Comparison of ENCODE assay signal across 23 mouse cellular contexts in the genomic region with DNA sequence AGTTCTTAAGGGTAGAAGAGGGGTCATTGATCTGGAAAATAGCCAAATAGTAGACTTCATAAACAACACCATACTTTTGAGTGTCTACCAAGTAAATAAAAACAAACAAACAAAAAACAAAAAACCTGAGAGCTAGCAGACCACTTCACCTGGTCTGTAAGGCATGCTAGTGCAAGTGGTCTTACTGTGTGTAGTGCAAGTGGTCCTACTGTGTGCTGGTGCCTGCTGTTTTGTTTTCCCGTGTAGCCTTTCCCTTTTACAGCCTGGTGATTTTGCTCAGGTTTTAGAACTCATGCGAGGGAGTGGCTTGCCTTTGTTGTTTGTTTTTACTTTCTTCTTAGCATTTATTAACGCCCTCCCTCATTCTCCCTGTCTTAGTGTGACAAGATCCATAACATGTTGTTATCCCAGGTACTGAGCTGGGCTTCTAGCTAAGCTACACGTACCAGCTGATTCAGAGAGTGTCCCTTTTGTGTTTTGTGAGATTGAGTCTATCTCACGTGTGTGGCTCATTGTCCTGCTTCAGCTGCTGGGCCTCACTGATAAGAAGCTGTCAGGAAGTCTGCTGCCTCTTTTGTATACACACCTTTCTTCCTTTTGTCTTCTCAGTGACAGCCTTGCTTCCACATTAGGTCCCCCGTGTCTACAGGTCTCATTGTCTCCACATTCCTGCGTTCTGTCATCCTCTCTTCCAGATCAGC. TPM values are rescaled to one million over a fixed set of nuclear protein-coding genes. Genes with fewer than 3 reads are reported as not detected.
DNase-seq lines count a peak whose midpoint lies in the region; ATAC-seq and TF ChIP-seq lines count a peak whose summit lies in the region.
"Had no signal": no experiment of that assay in that cellular context is flagged by ENCODE, and none has a peak within 500 bp of the region (broad histone marks: within the 10 kb centered on the region; RNA-seq: fewer than 3 reads in every experiment).

No protein-coding gene starts in this region.

- H3K4me1 ChIP-seq in MEL (ENCODE audit: control insufficient read depth in 1 of 2, insufficient read depth in 2 of 2, low read length in 2 of 2), result peaks cover 33 to 47% of the 10 kb centered on the region in 2 experiments
- peaks cover 89% of the 10 kb centered on the region for H3K4me1 ChIP-seq in liver, embryonic 12.5 days
- H3K4me1 ChIP-seq: embryonic facial prominence, embryonic 15.5 days; forebrain, embryonic 15.5 days; heart, embryonic 15.5 days; hindbrain, embryonic 15.5 days; midbrain, embryonic 15.5 days; neural tube, embryonic 12.5 days; stomach, embryonic 15.5 days had no signal

- no peak for TF ChIP-seq POLR2A in MEL (IDR thresholded peaks at IDR 0.05; ENCODE audit: control insufficient read depth in 1 of 2, insufficient read depth in 1 of 2, low read depth in 1 of 2, low read length in 2 of 2, poor library complexity in 1 of 2)

- no peaks in the 10 kb centered on the region for H3K79me2 ChIP-seq in MEL (ENCODE audit: control insufficient read depth, insufficient read depth, low read length, poor library complexity)

- TF ChIP-seq CTCF in MEL (IDR thresholded peaks at IDR 0.05 in 2 of 3, conservative IDR thresholded peaks at IDR 0.05 in 1 of 3; ENCODE audit: control insufficient read depth in 1 of 3, insufficient read depth in 1 of 3, low read depth in 2 of 3, low read length in 3 of 3, poor library complexity in 1 of 3, severe bottlenecking in 1 of 3), result no peak
- TF ChIP-seq CTCF in left cerebral cortex, adult 2 months (IDR thresholded peaks at IDR 0.05), result no peak

- peak overlapping the region; percentile 79 for H3K27ac ChIP-seq in MEL (ENCODE audit: control insufficient read depth, low read depth, low read length)
- peak overlapping the region; percentile 82 for H3K27ac ChIP-seq in liver, embryonic 12.5 days
- no peak overlapping the region for H3K27ac ChIP-seq in left cerebral cortex, adult 2 months
- H3K27ac ChIP-seq: embryonic facial prominence, embryonic 15.5 days; forebrain, embryonic 15.5 days; heart, embryonic 15.5 days; hindbrain, embryonic 15.5 days; limb, embryonic 13.5 days; midbrain, embryonic 15.5 days; neural tube, embryonic 12.5 days; stomach, embryonic 15.5 days had no signal

- H3K4me2 ChIP-seq in liver, embryonic 12.5 days, result no peak overlapping the region
- H3K4me2 ChIP-seq: embryonic facial prominence, embryonic 15.5 days; forebrain, embryonic 15.5 days; heart, embryonic 15.5 days; hindbrain, embryonic 15.5 days; limb, embryonic 13.5 days; lung, embryonic 14.5 days; midbrain, embryonic 15.5 days; neural tube, embryonic 12.5 days; stomach, embryonic 15.5 days had no signal

- 36% methylated on average over 7 of the region's 7 CpGs for WGBS in liver, embryonic 12.5 days (ENCODE audit: insufficient replicate concordance)

- H3K27me3 ChIP-seq in MEL (ENCODE audit: control insufficient read depth in 1 of 2, insufficient read depth in 2 of 2, low read length in 2 of 2), result no peaks in the 10 kb centered on the region
- no peaks in the 10 kb centered on the region for H3K27me3 ChIP-seq in liver, embryonic 12.5 days (replicated peaks)
- H3K27me3 ChIP-seq: embryonic facial prominence, embryonic 15.5 days; forebrain, embryonic 15.5 days; heart, embryonic 15.5 days; hindbrain, embryonic 15.5 days; limb, embryonic 13.5 days; megakaryocyte, embryonic 14.5 days; midbrain, embryonic 15.5 days; neural tube, embryonic 12.5 days; Patski; stomach, embryonic 15.5 days had no signal

- no peak overlapping the region for H3K4me3 ChIP-seq in MEL (ENCODE audit: control insufficient read depth in 1 of 2, insufficient read depth in 1 of 2, low read depth in 2 of 2, low read length in 2 of 2)
- no peak overlapping the region for H3K4me3 ChIP-seq in liver, embryonic 12.5 days
- no peak overlapping the region for H3K4me3 ChIP-seq in left cerebral cortex, adult 2 months
- H3K4me3 ChIP-seq: embryonic facial prominence, embryonic 15.5 days; forebrain, embryonic 15.5 days; heart, embryonic 15.5 days; hindbrain, embryonic 15.5 days; limb, embryonic 13.5 days; megakaryocyte, embryonic 14.5 days; midbrain, embryonic 15.5 days; neural tube, embryonic 12.5 days; stomach, embryonic 15.5 days had no signal

- DNase-seq in embryo, embryonic 10 days (ENCODE audit: low spot score), result peak; percentile 23
- DNase-seq in embryo, embryonic 9.5 days (ENCODE audit: extremely low spot score), result no peak
- DNase-seq in MEL (ENCODE audit: low read depth, low spot score), result peak; percentile 75
- no peak for DNase-seq in right cerebral cortex, postnatal 25 days
- no peak for DNase-seq in T-cell, adult 2 months (ENCODE audit: low spot score)
- DNase-seq in left cerebral cortex, adult 2 months (ENCODE audit: extremely low spot score in 1 of 2, low spot score in 2 of 2), result no peak
- DNase-seq: heart, adult 11 months; layer of hippocampus, postnatal 36 days had no signal

- intact Hi-C loops in left cerebral cortex, adult 2 months (cut with DNase I), result loop anchor here (1.0 to 5.0 kb wide), 2 partner anchors 46 to 167 kb away; no protein-coding TSS in a partner anchor

- H3K36me3 ChIP-seq in MEL (ENCODE audit: control insufficient read depth in 1 of 2, insufficient read depth in 2 of 2, low read length in 2 of 2), result peaks cover 0 to 73% of the 10 kb centered on the region in 2 experiments; a peak in 3 of 4 replicates
- peaks cover 45% of the 10 kb centered on the region for H3K36me3 ChIP-seq in liver, embryonic 12.5 days
- H3K36me3 ChIP-seq: forebrain, embryonic 15.5 days; hindbrain, embryonic 15.5 days; midbrain, embryonic 15.5 days; neural tube, embryonic 12.5 days; stomach, embryonic 15.5 days had no signal

- peak; percentile 48 for ATAC-seq in liver, embryonic 12.5 days
- peak; percentile 49 for ATAC-seq in megakaryocyte progenitor cell, adult 5-6 weeks (replicated peaks; ENCODE audit: poor library complexity)
- ATAC-seq: forebrain, embryonic 15.5 days; midbrain, embryonic 15.5 days; Patski had no signal

- H3K9ac ChIP-seq in MEL (ENCODE audit: control insufficient read depth, low read depth, low read length, poor library complexity, severe bottlenecking), result peak overlapping the region; percentile 36; the same call in 1 of the 2 replicates
- H3K9ac ChIP-seq in liver, embryonic 12.5 days, result peak overlapping the region; percentile 37
- H3K9ac ChIP-seq: embryonic facial prominence, embryonic 15.5 days; forebrain, embryonic 15.5 days; heart, embryonic 15.5 days; hindbrain, embryonic 15.5 days; limb, embryonic 13.5 days; lung, embryonic 14.5 days; midbrain, embryonic 15.5 days; neural tube, embryonic 12.5 days; stomach, embryonic 15.5 days had no signal

- no peak for TF ChIP-seq RAD21 in MEL (IDR thresholded peaks at IDR 0.05; ENCODE audit: low read depth, low read length)

- peak; percentile 85 to 89 for TF ChIP-seq EP300 in MEL (IDR thresholded peaks at IDR 0.05; ENCODE audit: low read depth in 1 of 2, low read length in 2 of 2)

- no peaks in the 10 kb centered on the region for H3K9me3 ChIP-seq in MEL (replicated peaks; ENCODE audit: insufficient read depth, low read length)
- no peaks in the 10 kb centered on the region for H3K9me3 ChIP-seq in liver, embryonic 12.5 days (replicated peaks)
- H3K9me3 ChIP-seq: embryonic facial prominence, embryonic 15.5 days; forebrain, embryonic 15.5 days; heart, embryonic 15.5 days; hindbrain, embryonic 15.5 days; limb, embryonic 13.5 days; megakaryocyte, embryonic 14.5 days; midbrain, embryonic 15.5 days; neural tube, embryonic 12.5 days; stomach, embryonic 15.5 days had no signal

TF ChIP-seq in MEL, 35 proteins besides CTCF, POLR2A, EP300 and RAD21 (continues in another document):
- TF ChIP-seq MXI1 (IDR thresholded peaks at IDR 0.05; ENCODE audit: low read depth, low read length) (peak; percentile 84), RCOR1 (IDR thresholded peaks at IDR 0.05; ENCODE audit: low read depth, low read length) (peak; percentile 78), POLR2AphosphoS5 (IDR thresholded peaks at IDR 0.05; ENCODE audit: borderline replicate concordance, low read depth, low read length) (no peak), ETS1 (IDR thresholded peaks at IDR 0.05; ENCODE audit: low read depth, low read length) (peak; percentile 98), TCF12 (IDR thresholded peaks at IDR 0.05; ENCODE audit: low read depth, low read length) (peak; percentile 95), ZKSCAN1 (IDR thresholded peaks at IDR 0.05; ENCODE audit: low read depth, low read length) (peak; percentile 100), MAX (IDR thresholded peaks at IDR 0.05; ENCODE audit: low read length) (peak; percentile 66), ELF1 (IDR thresholded peaks at IDR 0.05; ENCODE audit: low read depth, low read length) (0 out of 2 replicates have a peak, but pooled peaks have one; percentile 24), ZNF384 (IDR thresholded peaks at IDR 0.05; ENCODE audit: low read depth, low read length) (no peak), SIN3A (IDR thresholded peaks at IDR 0.05; ENCODE audit: low read length) (peak; percentile 86), TBP (IDR thresholded peaks at IDR 0.05; ENCODE audit: low read depth, low read length) (0 out of 2 replicates have a peak, but pooled peaks have one; percentile 15), TAL1 (IDR thresholded peaks at IDR 0.05; ENCODE audit: low read length) (peak; percentile 98), MYC (IDR thresholded peaks at IDR 0.05; ENCODE audit: low read depth, low read length) (peak; percentile 63; the same call in 1 of the 2 replicates), BHLHE40 (IDR thresholded peaks at IDR 0.05; ENCODE audit: borderline replicate concordance, low read depth, low read length) (peak; percentile 99), MAZ (IDR thresholded peaks at IDR 0.05; ENCODE audit: low read depth, low read length) (no peak), GATA1 (IDR thresholded peaks at IDR 0.05; ENCODE audit: low read depth, low read length) (peak; percentile 91)

RNA-seq across cellular contexts. Expression of a gene that starts 34.5 kb away (rescaled TPM):
- 14.6 and 18.3 TPM in 2 replicates for total RNA-seq in MEL (2012; rRNA removed)
- polyA plus RNA-seq in MEL (2012; ENCODE audit: insufficient read depth in 1 of 2, insufficient read length in 2 of 2, low read depth in 1 of 2, low replicate concordance in 2 of 2, missing spikeins in 1 of 2), result 10 to 100 TPM in 1 of 2 experiments, not detected in 1; 28.3 TPM
- 9.7 and 11.7 TPM in 2 replicates for polyA plus RNA-seq in liver, embryonic 12.5 days (2016; fragmentation: Nextera tagmentation; extraction: Ambion mirVana)
- total RNA-seq in megakaryocyte progenitor cell, adult 5-6 weeks (2015), result 43.9 and 46.1 TPM in 2 replicates
- total RNA-seq in megakaryocyte progenitor cell, adult 5-6 weeks (2017), result 44.8 and 54.9 TPM in 2 replicates
- 10 to 100 TPM; 82.2 to 83.8 TPM for total RNA-seq in left cerebral cortex, adult 2 months (2021)

RNA-seq across cellular contexts. Expression of a gene that starts 42.5 kb away (rescaled TPM):
- total RNA-seq in MEL (2012; rRNA removed), result not detected in 2 replicates
- not detected for polyA plus RNA-seq in MEL (2012; ENCODE audit: insufficient read depth in 1 of 2, insufficient read length in 2 of 2, low read depth in 1 of 2, low replicate concordance in 2 of 2, missing spikeins in 1 of 2)
- 6.4 and 6.5 TPM in 2 replicates for polyA plus RNA-seq in liver, embryonic 12.5 days (2016; fragmentation: Nextera tagmentation; extraction: Ambion mirVana)
- total RNA-seq in megakaryocyte progenitor cell, adult 5-6 weeks (2015), result not detected in 2 replicates
- total RNA-seq in megakaryocyte progenitor cell, adult 5-6 weeks (2017), result not detected in 2 replicates
- under 1 TPM in 1 of 2 experiments, not detected in 1; 0.26 TPM for total RNA-seq in left cerebral cortex, adult 2 months (2021)
- total RNA-seq: adrenal gland, adult 2 months; hematopoietic stem cell, adult 5-6 weeks had no signal

Comparison
In these comparisons a context has a peak if more than half of its experiments do, and no peak if none do; other contexts are left out.
1. DNase-seq: peak in embryo, embryonic 10 days (single experiment) and MEL (single experiment); none in embryo, embryonic 9.5 days (single experiment), right cerebral cortex, postnatal 25 days (single experiment), T-cell, adult 2 months (single experiment) and left cerebral cortex, adult 2 months (0 of 2).